Mouse (Mus musculus) cortical plate, adult 2 months (tissue): ENCODE measurements around the gene 4921517D22Rik.

Experiments
- CTCF ChIP-seq: fragments of 200-500 bp; IDR thresholded peaks from 2 replicates; pipeline ENCODE4 v1.5.1; 2011; ENCODE audit warnings: mild to moderate bottlenecking, control low read depth, low read length; ENCODE audit not compliant: insufficient read depth; ENCODE audit errors: extremely low read depth
- POLR2A ChIP-seq: fragments of 200-500 bp; IDR thresholded peaks from 2 replicates; pipeline ENCODE4 v1.6.1; 2011; ENCODE audit warnings: mild to moderate bottlenecking, low read length, control low read depth; ENCODE audit not compliant: insufficient read depth; ENCODE audit errors: extremely low read depth

DNA sequence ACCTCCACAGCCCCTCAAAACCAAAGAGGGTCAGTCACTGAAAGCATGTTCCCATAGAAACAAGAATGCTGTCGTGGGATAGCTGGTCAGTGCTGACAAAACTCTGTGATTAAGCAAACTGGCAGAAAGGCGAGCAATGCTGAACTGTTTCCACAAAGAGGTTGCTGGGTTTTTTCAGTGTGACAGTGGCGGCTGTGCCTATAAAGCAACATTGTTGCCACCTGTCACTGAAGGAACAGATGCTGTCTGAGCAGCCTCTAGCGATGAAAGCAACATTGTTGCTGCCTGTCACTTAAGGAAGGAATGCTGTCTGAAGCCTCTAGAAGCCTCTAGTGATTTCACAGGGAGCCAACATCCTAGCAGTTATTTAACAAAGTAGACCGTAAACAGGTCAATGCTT lies 41.3 kb downstream of the 4921517D22Rik start:
- TF ChIP-seq CTCF: no peak
- no peak for TF ChIP-seq POLR2A
